Mouse (Mus musculus) CD4-positive, CD25-positive, alpha-beta regulatory T cell, adult 4 months (primary cell): ENCODE measurements around the gene Slc39a10. TPM values are rescaled to one million over a fixed set of nuclear protein-coding genes. Genes with fewer than 3 reads are reported as not detected.
A peak's percentile ranks its signal among the peaks of the same experiment; 100 is the strongest.
"Not testable (repeated sequence)": the region's sequence is repeated elsewhere in the genome, so short reads cannot be mapped to it uniquely, and the experiment has no call there.

ENCODE experiments used
- ATAC-seq: one replicate; pipeline ENCODE4 v1.8.0; 2017
- polyA plus RNA-seq, 2 experiments: library from polyadenylated mRNA; unstranded; fragments of 100-300 nt; shearing (Covaris generic); gene quantifications; one replicate each; pipeline ENCODE4 v1.2.1; 2017

Gene Slc39a10
- polyA plus RNA-seq, 2 experiments from 2014 or later = 15.2 to 15.8 TPM

DNA sequence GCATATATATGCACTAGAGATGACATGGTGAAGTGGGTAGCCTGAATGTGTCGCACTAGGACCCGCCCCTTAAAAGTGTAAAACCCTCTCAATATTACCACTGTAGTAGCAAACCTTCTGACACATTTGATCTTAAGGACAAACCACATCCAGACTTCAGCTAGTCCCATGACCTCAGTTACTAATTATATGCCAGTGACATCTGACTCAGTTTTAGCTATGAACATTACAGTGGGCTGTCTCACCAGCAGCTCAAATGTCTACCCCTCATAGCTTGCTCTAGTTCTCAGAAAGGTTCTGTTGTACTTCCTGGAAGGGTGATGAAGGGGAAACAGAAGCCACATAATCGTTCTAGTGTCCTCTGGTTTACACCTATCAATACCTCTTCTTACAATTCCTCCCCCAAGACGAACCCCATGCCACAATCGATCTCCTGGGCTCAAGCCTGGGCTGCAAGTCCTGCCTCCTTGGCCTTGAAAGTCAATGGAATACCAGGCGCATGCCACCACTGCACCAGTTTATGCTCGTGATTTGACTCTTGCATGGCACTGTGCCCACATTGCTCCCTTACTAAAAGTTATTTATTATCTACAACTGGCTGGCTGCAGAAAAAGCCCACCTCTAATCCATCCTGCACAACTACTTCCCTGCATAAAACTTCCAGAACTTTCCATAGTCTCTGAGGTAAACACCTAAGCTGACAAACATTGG, 28.3 kb downstream of the Slc39a10 start:
- ATAC-seq = peak; percentile 90

- no peak for ATAC-seq
Observed at GRCm38 (mm10) chr1:46863434-46863833, 29.2 kb downstream of the Slc39a10 start.

DNA sequence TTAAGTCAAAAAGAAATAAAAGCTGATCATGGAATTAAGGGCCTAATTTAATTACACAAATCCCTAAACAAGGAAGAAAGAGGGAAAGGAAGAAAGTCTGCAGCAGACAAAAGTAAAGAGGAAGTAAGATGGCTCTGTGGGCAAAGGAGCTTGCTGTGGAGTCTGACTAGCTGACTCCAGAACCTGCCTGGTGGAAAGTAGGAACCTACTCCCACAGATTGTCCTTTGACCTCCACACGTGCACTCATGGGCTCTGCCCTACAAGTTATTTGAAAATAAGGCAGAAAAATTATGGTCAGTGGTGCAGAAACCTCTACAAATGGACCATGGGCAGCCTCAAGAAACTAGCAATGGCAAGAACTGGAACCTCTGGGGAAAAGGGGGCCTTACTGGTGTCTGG, 32.6 kb downstream of the Slc39a10 start:
- ATAC-seq = no peak

DNA sequence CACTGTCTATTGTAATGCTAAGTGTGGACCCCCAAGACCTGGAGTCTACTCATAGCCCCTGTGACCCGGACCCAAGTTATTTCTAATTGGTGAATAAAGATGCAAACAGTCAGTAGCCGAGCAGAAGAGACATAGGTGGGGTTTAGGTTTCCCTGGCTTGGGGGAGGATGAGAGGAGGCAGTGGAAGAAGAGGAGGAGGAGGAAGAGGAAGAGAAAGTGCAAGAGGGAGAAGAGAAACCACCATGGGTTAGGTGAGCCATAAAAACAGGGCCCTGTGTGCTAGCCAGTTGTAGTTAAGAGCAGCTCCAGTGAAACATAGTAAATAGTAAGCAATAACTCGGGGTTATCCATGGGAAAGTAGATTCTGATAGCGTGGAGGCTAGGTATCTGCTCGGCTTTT, 34.1 kb downstream of the Slc39a10 start:
- ATAC-seq = no peak

GRCm38 (mm10) chr1:46856498-46856897, 36.2 kb downstream of the Slc39a10 start:
- no peak for ATAC-seq

DNA sequence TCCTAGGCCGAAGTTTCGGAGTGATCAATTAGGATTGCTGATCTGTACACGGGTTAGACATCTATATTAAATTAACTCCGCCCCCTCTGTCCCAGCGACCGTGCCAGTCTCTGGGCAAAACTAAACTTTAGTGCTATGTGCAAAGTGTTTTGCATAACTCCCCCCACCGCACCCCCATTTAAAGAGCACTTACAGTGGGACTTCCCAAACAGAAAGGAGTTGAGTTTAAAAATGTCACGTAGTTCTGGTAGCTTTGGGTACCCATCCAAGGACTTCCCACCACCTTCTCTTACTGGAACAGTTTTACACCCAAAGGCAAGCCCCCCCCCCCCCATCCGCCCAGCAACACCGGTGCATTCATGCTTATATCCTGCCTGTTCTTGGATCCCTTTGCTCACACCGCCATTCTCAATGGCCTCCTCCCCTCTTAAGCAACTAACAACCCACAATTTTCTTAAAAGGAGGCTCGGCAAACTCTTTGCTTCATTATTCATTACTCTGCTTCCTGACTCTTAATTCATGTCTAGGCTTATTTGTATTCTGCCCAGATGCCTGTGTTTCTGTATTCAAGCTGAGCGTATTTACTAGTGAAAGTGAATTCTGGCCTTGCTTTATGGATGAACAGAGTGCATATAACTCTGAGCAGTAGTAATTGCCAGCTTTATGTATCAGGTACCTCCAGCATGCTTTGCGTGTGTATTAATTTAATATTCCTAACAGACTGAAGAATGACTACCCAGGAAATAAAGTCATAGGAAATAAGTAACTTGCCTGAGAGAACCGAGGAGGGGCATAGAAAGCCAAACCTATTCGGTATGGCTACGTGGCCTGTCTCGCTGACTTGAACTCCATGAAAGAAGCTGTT, 38.4 kb downstream of the Slc39a10 start:
- peak; percentile 57 for ATAC-seq

- ATAC-seq = peak; percentile 67
Observed at GRCm38 (mm10) chr1:46853317-46854035, 39.2 kb downstream of the Slc39a10 start.

DNA sequence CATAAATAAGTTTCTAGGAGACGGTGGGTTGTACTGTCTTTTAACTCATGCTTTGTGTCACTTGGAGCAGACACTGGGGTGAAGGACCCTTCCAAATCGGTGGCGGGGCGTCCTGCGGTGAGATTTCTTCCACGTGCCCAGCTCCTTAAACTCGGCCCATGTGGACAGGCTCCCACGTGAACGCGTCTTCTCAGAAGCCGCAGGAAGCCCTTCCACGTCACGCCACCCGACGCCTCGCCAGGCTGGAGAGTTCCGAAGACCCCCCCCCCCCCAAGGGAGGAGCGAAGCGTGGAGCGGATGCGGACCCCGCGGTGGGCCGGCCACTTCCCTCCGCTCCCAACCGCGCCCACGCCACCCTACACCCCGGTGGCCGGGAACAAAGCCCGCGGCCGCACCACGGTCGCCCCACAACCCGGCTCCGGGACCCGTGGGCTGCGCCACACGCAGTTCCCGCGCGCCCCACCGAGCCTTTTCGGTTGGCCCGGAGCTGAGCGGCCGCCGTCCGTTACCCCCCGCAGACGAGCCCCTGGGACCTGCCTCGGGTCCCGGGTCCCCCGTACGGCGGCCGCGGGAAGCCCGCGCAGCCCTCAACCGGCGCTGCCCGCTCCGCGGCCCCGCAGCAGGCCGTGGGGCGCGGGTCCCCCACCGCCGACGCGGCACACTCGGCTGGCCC, 39.9 kb downstream of the Slc39a10 start:
- ATAC-seq = peak; percentile 21

GRCm38 (mm10) chr1:46852216-46852599, 40.4 kb downstream of the Slc39a10 start:
- ATAC-seq = no peak

DNA sequence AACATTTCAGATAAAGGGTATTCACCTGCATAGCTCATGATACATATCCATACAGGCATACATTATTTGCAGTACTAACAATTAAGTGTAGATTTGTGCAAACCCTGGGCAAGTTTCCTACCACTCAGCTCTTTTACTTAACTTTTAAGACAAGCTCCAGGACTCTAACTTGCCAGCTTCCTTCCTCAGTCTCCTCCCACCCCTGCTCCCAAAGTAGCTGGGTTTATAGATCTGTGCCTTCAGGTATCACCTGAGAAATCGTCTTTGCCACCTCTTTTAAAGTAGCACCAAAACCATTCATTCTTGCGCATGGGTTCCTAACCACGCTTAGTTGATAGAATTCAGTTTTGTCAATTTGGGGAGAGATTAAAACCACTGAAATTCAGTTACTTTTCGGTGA, 41.1 kb downstream of the Slc39a10 start:
- no peak for ATAC-seq

DNA sequence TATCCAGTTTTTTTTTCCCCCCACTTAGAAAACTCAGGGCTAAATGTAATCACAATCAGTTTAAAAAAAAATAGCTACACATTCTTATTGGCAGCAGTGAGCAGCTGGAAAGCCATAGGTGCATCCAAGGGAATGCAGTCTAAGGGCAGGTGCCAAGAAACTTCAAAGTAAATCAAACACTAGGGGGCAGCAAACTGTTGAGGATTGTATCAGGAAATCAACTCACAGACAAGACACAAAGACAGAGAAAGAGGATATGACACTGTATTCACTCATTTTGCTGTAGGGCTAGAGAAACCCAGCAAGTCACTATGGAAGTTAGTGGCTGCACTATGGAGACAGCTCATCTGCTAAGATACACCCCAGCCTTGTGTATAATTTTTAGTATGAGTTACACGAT, 42.9 kb downstream of the Slc39a10 start:
- peak; percentile 19 for ATAC-seq

- ATAC-seq = no peak
Observed at GRCm38 (mm10) chr1:46845221-46845620, 47.4 kb downstream of the Slc39a10 start.

GRCm38 (mm10) chr1:46844281-46844680, 48.4 kb downstream of the Slc39a10 start:
- ATAC-seq = no peak

GRCm38 (mm10) chr1:46843406-46843805, 49.2 kb downstream of the Slc39a10 start:
- ATAC-seq = no peak

DNA sequence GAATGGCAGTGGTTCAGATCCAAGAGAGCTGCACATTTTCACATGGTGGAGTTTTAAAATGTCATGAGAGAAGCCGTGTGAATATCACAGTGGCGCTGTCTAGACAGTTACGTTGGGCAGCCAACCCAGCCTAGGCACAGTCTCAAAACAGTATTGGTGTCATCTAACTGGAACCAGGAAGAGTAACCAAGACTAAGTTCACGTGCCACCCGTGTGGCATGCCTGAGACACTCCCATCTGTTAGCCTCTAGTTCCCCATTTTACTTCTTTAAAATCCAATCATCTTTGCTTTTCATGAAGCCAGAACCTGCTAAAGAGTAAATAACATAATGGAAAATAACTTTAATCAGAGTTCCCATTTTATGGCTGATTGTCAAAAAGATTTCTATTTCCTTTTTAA, 60.7 kb downstream of the Slc39a10 start:
- ATAC-seq = no peak

DNA sequence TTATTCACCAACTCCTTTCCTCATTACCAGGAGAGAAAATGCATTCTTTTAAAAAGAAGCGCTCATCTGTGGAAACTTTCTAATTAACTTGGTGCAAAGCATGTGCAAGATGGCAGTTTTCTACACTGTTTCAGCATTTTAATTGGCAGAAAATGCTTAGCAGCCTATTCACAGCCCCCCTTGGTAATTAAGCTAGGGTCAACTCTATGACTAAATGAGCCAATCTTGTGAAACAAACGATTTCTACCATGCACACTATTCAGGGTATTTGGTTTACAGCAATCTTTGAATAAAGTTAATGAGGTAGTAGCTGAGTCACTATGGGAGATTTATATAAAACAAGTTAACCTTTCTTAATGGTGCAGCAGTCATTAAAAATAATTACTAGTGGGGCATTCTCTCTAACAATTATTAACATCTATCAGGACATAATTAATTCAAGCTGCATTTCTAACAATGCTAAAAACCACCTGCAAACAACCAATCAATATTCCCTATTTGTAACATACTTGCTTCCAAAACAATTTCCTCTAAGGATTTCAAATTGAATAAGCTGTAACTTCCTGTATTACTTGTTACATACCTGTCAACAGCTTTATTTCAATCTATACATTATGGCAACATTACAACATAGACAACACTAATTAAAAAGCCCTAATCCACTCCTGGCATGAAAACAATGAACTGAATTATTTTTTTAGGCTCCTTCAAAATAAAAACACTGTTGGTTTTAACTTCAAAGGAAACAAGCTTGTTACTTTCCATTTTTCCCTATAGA, 62.4 kb downstream of the Slc39a10 start:
- no peak for ATAC-seq

GRCm38 (mm10) chr1:46822256-46822972, 70.2 kb downstream of the Slc39a10 start:
- ATAC-seq = no peak

GRCm38 (mm10) chr1:46817934-46818333, 74.7 kb downstream of the Slc39a10 start:
- no peak for ATAC-seq

DNA sequence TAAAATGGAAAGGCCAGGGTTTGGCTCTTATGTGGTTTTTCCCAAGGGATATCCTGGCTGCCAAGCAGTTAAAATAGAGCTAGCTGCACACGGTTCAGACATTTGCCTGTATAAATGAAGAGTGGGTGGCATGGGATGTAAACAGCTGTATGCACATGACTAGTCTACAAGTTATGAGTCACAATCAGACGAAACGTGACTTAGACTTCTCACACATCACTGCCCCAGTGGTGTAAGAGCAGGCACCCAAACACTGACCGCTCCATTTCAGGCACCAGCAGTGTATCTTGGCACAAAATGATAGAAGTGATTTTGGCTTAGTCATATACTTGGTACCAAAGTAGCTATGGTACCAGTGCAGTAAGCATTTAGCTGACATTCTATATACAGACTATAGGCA, 84.0 kb downstream of the Slc39a10 start:
- ATAC-seq = not testable (repeated sequence)

DNA sequence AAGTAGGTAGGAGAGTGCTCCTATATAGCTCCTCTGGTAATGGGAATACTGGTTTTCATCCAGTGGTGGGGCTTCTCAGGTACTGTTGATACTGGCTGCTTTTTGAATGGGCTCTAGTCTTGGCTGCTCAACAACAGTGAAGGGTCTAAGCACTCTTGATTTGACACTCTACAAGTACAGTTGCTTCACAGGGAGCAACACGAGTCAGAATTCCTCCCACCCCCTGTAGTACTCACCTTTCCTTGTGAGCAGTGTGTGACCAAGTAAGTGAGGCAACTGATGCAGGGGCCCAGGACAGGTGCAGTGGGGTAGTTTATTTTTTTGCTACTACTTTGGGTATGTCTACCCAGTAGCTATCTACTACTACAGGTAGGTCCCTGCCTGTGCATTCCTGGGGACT, 87.6 kb downstream of the Slc39a10 start:
- no peak for ATAC-seq

DNA sequence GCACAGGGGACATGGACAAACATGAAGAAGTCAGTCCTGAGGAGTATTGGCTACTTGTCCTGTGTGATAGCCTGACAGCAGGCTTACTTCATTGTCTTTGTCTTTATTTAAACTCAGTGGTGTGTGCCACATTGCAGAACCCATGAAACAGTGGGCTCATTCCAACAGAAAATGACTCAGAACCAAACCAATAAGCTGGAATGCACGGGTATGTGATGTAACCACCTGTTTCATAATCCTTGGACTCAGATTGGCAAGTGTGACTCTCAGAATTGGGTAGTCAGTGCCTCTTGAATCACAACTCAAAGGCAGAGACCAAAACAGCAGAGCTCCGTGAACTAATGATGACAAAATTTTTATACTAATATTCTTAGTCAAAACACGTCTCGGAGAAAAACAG, 110.4 kb downstream of the Slc39a10 start:
- ATAC-seq = not testable (repeated sequence)
